Mouse (Mus musculus): ENCODE measurements around the gene Tcf19. TPM values are rescaled to one million over a fixed set of nuclear protein-coding genes. Genes with fewer than 3 reads are reported as not detected.

Gene Tcf19
- 1 to 10 TPM; 3.0 to 3.7 TPM for total RNA-seq (2021)
- long read RNA-seq, experiment 1, partial matches to known transcripts, result 0 of 4 reads
- long read RNA-seq, experiment 1, other reads (novel, unspliced or antisense), result 1 of 4 reads
- long read RNA-seq, experiment 2, partial matches to known transcripts, result 1 of 5 reads
- long read RNA-seq, experiment 2, other reads (novel, unspliced or antisense), result 2 of 5 reads

DNA sequence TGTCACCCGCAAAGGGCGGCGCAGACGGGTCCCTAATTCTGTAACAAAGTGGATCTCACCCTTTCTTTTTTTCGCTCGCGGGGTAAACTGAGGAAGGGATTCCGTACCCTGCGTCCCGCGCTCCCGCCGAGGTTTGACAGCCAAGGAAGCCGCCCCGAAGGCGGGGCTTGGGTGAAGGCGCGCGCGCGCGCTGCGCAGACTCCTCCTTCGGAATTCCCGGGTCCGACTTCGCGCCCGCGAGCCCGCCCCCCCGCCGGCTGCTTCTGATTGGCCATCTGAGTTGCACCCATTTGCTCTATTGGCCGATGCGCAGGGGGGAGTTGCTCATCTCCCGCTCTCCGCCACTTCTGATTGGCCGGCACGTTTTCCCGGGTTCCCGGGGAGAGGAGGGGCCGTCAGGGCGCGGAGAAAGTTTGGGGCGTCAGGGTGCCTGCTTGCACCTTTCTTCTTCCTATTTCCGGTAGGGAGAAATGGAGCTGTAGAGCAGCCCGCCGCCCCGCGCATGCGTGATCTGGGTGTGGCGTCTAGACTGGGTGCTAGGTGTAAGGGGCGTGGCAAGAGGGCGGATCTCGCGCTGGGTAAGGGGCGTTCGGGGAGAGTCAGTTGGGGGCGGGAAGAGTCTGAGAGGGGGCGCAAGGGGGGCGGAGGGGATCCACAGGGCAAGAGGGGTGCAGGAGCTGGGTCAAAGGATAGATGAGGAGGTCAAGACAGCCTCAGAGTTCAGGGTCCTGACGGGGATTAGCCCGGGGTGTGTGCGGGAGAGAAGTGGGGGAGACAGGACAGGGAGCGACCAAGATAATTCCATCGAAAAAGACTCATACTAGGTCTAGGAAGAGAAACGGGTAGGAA is at the start of gene Tcf19, which contains the start of gene Cchcr1:
Tcf19 (minus strand) TSS at position 173 of the 849 bp plus-strand sequence.
Cchcr1 (plus strand) TSS at position 449 of the 849 bp plus-strand sequence.
- peak; percentile 93 for DNase-seq (ENCODE audit: low spot score in 2 of 2)

- no peak for DNase-seq (ENCODE audit: low spot score in 2 of 2)
Observed at GRCm38 (mm10) chr17:35558216-35558615, 41.6 kb upstream of the Tcf19 start.

GRCm38 (mm10) chr17:35557351-35557750 is 40.7 kb upstream of the Tcf19 start:
- no peak for DNase-seq (ENCODE audit: low spot score in 2 of 2)

DNA sequence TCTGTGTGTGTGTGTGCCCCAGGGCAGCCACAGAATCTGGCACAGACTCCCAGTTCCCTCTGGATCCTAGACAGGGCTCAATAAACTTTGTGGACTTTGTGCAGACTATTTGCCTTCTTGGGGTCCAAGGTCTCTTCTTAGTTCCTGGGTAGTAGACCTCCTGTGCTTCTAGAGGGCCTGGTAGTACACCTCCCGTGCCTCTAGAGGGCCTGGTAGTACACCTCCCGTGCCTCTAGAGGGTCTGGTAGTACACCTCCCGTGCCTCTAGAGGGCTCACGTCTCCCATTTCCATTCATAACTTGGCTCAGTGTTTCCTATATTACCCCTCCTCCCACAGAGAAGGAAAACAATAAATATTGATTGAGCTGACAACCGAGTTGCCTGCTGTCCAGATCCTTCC is 40.2 kb upstream of the Tcf19 start:
- no peak for DNase-seq (ENCODE audit: low spot score in 2 of 2)

- DNase-seq (ENCODE audit: low spot score in 2 of 2), result no peak
Observed at GRCm38 (mm10) chr17:35556186-35556765, 39.7 kb upstream of the Tcf19 start.

DNA sequence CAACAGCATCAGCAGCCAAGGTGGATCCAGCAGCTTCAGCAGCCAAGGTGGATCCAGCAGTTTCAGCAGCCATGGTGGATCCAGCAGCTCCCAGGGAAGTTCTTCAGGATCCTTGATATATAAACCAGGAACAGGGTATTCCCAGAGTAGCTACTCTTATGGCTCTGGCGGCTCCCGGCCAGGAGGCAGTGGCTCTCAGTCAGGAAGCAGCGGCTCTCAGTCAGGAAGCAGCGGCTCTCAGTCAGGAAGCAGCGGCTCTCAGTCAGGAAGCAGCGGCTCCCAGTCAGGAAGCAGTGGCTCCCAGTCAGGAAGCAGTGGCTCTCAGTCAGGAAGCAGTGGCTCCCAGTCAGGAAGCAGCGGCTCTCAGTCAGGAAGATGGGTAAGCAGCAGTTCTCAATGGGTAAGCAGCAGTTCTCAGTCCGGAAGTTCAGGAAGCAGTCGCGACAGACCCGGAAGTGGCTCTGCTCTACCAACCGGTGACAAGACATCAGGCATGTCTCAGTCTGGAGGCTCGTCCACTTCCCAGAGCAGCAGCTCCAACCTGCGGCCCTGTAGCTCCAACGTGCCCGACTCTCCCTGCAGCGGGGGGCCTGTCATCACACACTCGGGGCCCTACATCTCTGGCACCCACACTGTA is 38.3 kb upstream of the Tcf19 start:
- DNase-seq (ENCODE audit: low spot score in 2 of 2), result no peak

DNA sequence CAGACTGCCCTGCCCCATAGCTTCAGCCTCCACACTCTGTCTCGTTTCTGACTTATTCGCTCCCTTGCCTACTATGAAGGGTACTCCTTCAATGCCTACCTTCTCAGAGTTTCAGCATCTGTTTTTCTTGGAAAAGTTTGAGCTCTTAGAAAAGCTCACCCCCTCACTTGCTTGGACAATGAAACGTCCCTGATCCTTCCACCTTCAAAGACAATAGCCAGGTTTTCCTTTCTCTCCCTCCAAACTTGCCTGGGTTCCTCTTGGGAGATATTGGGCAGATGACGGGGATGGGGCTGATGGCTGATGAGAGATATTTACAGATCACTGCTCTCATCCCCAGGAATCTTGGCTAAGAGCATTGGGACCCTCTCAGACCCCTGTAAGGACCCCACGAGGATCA is 37.7 kb upstream of the Tcf19 start:
- DNase-seq (ENCODE audit: low spot score in 2 of 2), result no peak

- DNase-seq (ENCODE audit: low spot score in 2 of 2), result no peak
Observed at GRCm38 (mm10) chr17:35551881-35552414, 35.3 kb upstream of the Tcf19 start, which contains the start of gene Cdsn. Gene Cdsn, plus strand, starts transcription at chr17:35552128.

- DNase-seq (ENCODE audit: low spot score in 2 of 2), result no peak
Observed at GRCm38 (mm10) chr17:35550871-35551270, 34.2 kb upstream of the Tcf19 start.

DNA sequence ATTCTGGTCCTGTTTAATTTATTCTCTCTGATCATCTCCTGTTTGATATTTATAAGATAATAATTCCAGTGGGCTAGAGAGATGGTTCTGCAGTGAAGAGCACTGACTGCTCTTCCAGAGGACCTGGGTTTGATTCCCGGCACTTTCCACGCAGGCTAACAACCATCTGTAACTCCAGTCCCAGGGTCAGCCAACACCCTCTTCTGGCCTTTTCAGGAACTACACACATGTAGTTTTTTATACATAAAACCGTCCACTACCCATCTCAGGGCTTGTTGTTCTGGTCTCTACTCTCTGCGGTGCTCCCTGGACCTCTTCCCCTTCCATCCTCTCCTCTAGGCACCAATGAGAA is 33.5 kb upstream of the Tcf19 start:
- no peak for DNase-seq (ENCODE audit: low spot score in 2 of 2)

GRCm38 (mm10) chr17:35549437-35550142 is 33.0 kb upstream of the Tcf19 start:
- peak; percentile 71 to 75 for DNase-seq (ENCODE audit: low spot score in 2 of 2)

- DNase-seq (ENCODE audit: low spot score in 2 of 2), result no peak
Observed at GRCm38 (mm10) chr17:35548636-35549035, 32.0 kb upstream of the Tcf19 start.

DNA sequence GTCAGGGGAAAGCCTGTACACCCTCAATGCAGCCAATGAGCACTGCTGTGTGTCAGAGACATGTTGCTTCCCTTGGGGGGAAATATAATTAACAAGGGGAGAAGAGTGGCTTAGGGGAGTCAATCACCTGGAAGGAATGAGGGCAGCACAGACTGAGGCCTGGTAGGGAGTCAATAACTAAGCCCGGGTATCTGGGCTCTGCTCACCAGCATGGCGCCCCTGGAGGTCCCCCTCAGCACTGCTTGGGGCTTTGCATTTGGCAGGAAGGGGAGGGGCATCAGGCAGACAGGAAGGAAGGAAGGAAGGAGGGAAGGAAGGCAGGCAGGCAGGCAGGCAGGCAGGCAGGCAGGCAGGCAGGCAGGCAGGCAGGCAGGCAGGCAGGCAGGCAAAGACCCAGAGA is 30.8 kb upstream of the Tcf19 start:
- no peak for DNase-seq (ENCODE audit: low spot score in 2 of 2)

GRCm38 (mm10) chr17:35544680-35545079 is 28.1 kb upstream of the Tcf19 start:
- DNase-seq (ENCODE audit: low spot score in 2 of 2), result peak; percentile 57 to 60

DNA sequence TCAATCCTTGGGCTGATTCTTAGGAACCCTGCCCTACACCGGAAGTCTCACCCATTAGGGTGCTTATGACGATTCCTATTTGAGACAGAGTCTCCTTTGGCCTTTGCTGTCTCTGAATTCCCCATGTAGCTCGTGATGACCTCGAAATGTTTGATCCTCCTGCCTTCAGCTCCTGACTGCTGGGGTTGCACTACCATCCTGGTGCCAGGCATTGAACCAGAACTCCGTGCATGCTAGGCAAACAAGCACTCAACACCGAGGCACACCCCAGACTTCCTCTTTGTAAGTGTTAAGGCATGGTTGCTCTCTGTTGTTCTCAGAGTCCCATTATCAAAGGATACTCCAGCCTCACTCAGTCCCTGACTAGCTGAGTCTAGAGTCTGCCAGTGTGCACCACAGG is 27.4 kb upstream of the Tcf19 start:
- DNase-seq (ENCODE audit: low spot score in 2 of 2), result no peak

- no peak for DNase-seq (ENCODE audit: low spot score in 2 of 2)
Observed at GRCm38 (mm10) chr17:35543412-35543861, 26.8 kb upstream of the Tcf19 start.

GRCm38 (mm10) chr17:35542761-35543411 is 26.3 kb upstream of the Tcf19 start:
- no peak for DNase-seq (ENCODE audit: low spot score in 2 of 2)

- DNase-seq (ENCODE audit: low spot score in 2 of 2), result no peak
Observed at GRCm38 (mm10) chr17:35539540-35539939, 22.9 kb upstream of the Tcf19 start.

GRCm38 (mm10) chr17:35538476-35538875 is 21.9 kb upstream of the Tcf19 start:
- no peak for DNase-seq (ENCODE audit: low spot score in 2 of 2)

DNA sequence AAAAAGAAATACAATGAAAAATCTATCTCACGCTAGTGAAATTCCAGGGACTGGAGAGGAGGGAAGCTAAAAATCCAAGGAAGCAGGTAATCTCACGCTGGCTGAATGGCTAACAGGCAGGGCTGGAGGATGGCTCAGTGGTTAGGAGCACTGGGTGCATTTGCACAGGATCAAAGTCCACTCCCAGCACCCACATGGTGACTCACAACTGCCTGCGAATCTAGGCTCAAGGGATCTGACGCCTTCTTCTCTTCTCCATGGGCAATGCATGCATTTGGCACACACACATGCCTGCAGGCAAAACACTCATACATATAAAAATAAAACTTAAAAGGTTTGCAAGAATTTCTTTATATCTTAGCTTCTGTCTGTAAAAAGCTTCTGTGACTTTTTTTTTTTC is 20.8 kb upstream of the Tcf19 start:
- no peak for DNase-seq (ENCODE audit: low spot score in 2 of 2)

Data from adrenal gland, adult 18-20 months (tissue).